Mouse (Mus musculus): ENCODE measurements around the gene Mrpl16. TPM values are rescaled to one million over a fixed set of nuclear protein-coding genes. Genes with fewer than 3 reads are reported as not detected.

Gene Mrpl16
- polyA plus RNA-seq, 1 experiment from 2014 or later, result 48.1 TPM

- no peaks in the 10 kb centered on the region for H3K27me3 ChIP-seq
- ATAC-seq (ENCODE audit: insufficient number of reproducible peaks, insufficient read depth, low FRiP score, low TSS enrichment), result no peak
- H3K4me1 ChIP-seq, result 0 out of 2 replicates have a peak, but pooled peaks cover 5% of the 10 kb centered on the region
- no peak overlapping the region for H3K9ac ChIP-seq
- H3K4me3 ChIP-seq, result no peak overlapping the region
- H3K4me2 ChIP-seq (replicated peaks), result peak overlapping the region; percentile 72
- 88% methylated on average over 5 of the region's 5 CpGs for WGBS
- no peak overlapping the region for H3K27ac ChIP-seq
- peaks cover 9% of the 10 kb centered on the region for H3K36me3 ChIP-seq
- H3K9me3 ChIP-seq, result no peaks in the 10 kb centered on the region
These were observed 802 bp upstream of the Mrpl16 start for GRCm38 (mm10) chr19:11769257-11769920.

DNA sequence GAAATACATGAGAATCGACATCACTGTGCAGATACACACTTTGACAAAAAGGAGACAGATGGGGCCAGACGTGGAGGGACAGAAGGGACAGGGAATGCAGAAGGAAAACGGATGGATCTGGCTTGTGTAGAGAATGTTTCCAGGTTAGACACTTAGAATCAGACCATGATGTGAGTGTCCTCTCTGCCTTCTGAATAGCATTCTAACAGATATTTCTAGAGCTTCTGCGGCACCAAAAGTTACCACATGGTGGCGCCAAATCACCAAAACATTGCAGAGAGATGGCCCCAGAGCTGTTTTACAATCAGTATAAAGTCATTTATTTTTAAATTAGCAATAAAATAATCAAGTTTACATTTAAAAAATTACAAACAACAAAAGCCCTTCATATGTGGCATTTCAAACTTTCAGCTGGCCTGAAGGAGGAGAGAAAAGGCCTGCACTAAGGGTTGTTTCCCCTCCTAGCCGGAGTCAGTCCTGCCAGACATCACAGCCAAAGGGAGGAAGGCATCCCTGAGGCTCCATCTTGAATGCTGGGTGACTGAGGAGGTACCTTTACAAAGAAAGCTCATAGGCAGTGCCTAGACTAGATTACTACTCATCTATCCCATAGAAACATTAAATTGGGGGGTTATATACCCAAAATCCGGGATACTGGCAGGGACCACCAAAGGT lies 7.1 kb downstream of the Mrpl16 start:
- Histone ChIP-seq H3K36me3 (peaks cover 19% of the 10 kb centered on the region), H3K27me3 (no peaks in the 10 kb centered on the region), H3K4me1 (no peaks in the 10 kb centered on the region), H3K4me3 (no peak overlapping the region), H3K9me3 (no peaks in the 10 kb centered on the region), H3K27ac (no peak overlapping the region), H3K4me2 (replicated peaks) (no peak overlapping the region), H3K9ac (no peak overlapping the region)
- no peak for ATAC-seq (ENCODE audit: insufficient number of reproducible peaks, insufficient read depth, low FRiP score, low TSS enrichment)
- 64% methylated on average over 7 of the region's 7 CpGs for WGBS

DNA sequence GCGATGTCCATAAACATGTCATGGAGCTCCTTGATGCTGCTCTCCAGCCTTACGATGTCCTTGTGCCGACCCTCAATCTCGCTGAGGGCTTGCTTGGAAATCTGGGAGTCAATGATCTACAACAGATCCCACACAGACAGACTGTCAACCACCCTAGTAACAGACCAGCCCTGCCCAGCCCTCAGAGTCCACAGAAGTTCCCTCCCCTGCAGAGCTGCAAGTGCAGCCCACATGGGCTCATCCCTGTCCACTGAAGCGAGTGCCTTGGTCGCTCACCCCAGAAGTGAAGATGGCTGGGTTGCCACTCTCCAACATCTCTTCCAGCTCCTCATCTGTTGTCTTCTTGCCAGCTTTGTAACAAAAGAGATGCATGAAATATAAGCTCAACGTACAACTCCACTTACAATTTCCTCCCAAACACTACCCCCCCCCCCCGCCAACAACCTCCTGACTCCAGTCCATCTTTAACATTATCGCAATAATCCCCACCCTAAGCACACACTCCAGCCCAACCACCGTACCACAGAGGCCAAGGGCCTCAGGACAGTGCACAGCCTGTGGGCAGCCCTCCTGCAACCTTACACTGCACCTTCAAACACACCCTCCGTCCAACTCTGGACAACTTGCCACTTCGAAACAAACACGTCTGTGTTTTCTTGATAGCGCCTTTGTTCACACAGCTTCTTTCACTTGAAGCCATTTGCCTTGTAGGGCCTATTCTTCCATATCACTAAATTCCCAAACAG lies 15.4 kb downstream of the Mrpl16 start:
- 91% methylated on average over 14 of the region's 14 CpGs for WGBS
- ATAC-seq (ENCODE audit: insufficient number of reproducible peaks, insufficient read depth, low FRiP score, low TSS enrichment), result no peak
- no peak overlapping the region for H3K4me3 ChIP-seq

DNA sequence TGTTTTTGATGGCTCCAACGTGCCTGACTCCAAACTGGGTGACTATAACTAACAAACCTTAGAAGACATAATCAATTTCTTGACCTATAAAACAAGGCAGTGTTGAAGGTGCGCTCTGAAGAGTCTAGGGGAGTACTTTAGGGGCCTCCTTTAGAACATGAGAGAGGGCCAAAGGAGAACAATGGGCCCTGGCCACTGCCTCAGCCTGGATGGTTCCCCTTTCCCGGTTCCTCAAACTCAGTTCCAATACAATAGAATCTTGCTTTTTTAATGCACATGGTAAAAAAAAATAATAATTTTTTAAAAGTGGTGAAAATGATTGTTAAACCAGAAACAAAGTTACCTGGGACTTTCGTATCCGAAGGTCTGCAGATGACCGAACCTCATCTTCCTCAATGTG lies 17.6 kb downstream of the Mrpl16 start:
- no peak overlapping the region for H3K9ac ChIP-seq
- H3K27ac ChIP-seq, result no peak overlapping the region
- H3K27me3 ChIP-seq, result no peaks in the 10 kb centered on the region
- H3K4me3 ChIP-seq, result no peak overlapping the region
- no peak for ATAC-seq (ENCODE audit: insufficient number of reproducible peaks, insufficient read depth, low FRiP score, low TSS enrichment)
- H3K9me3 ChIP-seq, result no peaks in the 10 kb centered on the region
- 91% methylated on average over 6 of the region's 6 CpGs for WGBS
- H3K4me2 ChIP-seq (replicated peaks), result no peak overlapping the region
- H3K36me3 ChIP-seq, result no peaks in the 10 kb centered on the region
- no peaks in the 10 kb centered on the region for H3K4me1 ChIP-seq

More for the DNA sequence above, 15.4 kb downstream of the Mrpl16 start:
- Histone ChIP-seq H3K9ac (no peak overlapping the region), H3K36me3 (no peaks in the 10 kb centered on the region), H3K4me1 (no peaks in the 10 kb centered on the region), H3K27me3 (no peaks in the 10 kb centered on the region), H3K9me3 (no peaks in the 10 kb centered on the region), H3K27ac (no peak overlapping the region), H3K4me2 (replicated peaks) (no peak overlapping the region)

DNA sequence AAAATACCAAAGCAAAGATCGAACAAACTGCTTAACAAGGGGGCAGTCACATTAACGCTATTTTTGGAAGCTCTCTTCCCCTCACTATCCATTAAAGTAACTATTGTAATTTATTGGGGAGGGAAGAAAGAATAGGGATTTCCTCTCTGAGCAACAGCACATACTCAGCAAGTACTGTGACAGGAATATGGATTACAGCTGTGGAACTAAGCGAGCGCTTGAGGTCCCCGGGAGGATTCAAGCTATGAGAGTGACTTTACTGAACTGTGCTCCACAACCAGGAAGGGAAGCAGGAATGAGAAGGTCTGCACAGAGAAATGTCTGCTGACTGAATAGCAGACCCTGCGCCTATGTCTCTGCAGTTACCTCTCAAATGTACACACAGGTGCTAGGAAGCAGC lies 18.7 kb downstream of the Mrpl16 start:
- Histone ChIP-seq H3K4me1 (no peaks in the 10 kb centered on the region), H3K27ac (no peak overlapping the region), H3K9ac (no peak overlapping the region), H3K9me3 (no peaks in the 10 kb centered on the region), H3K4me3 (no peak overlapping the region), H3K27me3 (no peaks in the 10 kb centered on the region), H3K36me3 (no peaks in the 10 kb centered on the region), H3K4me2 (replicated peaks) (no peak overlapping the region)
- WGBS, result 82% methylated on average over 6 of the region's 6 CpGs
- no peak for ATAC-seq (ENCODE audit: insufficient number of reproducible peaks, insufficient read depth, low FRiP score, low TSS enrichment)

DNA sequence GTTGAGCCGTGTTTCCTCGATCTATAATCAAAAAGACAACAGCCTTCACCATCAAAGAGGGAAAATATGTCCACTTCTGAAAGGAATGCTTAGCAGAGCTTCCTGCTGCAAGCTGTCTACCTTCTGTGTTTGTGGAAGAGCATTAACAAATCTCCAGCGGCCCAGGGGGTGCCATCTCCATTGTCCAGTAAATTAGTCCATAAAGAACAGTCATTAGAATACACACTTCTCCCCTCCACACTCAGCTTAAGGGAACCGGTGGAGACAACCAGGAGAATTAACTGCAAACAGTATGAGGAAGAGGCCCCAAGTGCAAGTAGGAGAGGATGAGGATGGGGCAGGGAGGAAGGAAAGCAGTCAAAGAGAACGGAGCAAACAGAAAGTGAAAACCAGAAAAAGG lies 21.6 kb downstream of the Mrpl16 start:
- no peaks in the 10 kb centered on the region for H3K9me3 ChIP-seq
- H3K36me3 ChIP-seq, result no peaks in the 10 kb centered on the region
- no peak overlapping the region for H3K4me3 ChIP-seq
- no peaks in the 10 kb centered on the region for H3K27me3 ChIP-seq
- H3K4me2 ChIP-seq (replicated peaks), result no peak overlapping the region
- H3K4me1 ChIP-seq, result no peaks in the 10 kb centered on the region
- no peak overlapping the region for H3K9ac ChIP-seq
- WGBS, result 81% methylated on average over 5 of the region's 5 CpGs
- no peak overlapping the region for H3K27ac ChIP-seq
- no peak for ATAC-seq (ENCODE audit: insufficient number of reproducible peaks, insufficient read depth, low FRiP score, low TSS enrichment)

GRCm38 (mm10) chr19:11793741-11794359 lies 23.7 kb downstream of the Mrpl16 start:
- H3K4me3 ChIP-seq, result no peak overlapping the region
- no peaks in the 10 kb centered on the region for H3K4me1 ChIP-seq
- no peak overlapping the region for H3K9ac ChIP-seq
- H3K27ac ChIP-seq, result no peak overlapping the region
- no peaks in the 10 kb centered on the region for H3K36me3 ChIP-seq
- 84% methylated on average over 2 of the region's 2 CpGs for WGBS
- H3K27me3 ChIP-seq, result no peaks in the 10 kb centered on the region
- no peaks in the 10 kb centered on the region for H3K9me3 ChIP-seq
- H3K4me2 ChIP-seq (replicated peaks), result no peak overlapping the region
- ATAC-seq (ENCODE audit: insufficient number of reproducible peaks, insufficient read depth, low FRiP score, low TSS enrichment), result no peak

DNA sequence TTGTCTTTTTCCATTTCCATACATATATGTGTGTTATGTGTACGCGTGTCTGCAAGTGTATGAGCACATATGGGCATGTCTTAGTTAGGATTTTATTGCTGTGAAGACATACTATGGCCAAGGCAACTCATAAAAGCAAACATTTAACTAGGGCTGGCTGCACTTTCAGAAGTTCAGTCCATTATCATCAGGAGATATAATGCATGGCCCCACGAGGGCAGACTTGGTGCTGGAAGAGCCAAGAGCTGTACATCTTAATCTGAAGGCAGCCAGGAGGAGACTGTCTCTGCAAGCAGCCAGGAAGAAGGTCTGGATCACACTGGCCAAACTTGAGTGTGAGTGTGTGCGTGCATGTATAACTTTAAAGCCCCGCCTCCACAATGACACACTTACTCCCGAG lies 24.3 kb downstream of the Mrpl16 start:
- 91% methylated on average over 6 of the region's 6 CpGs for WGBS
- ATAC-seq (ENCODE audit: insufficient number of reproducible peaks, insufficient read depth, low FRiP score, low TSS enrichment), result no peak

GRCm38 (mm10) chr19:11800531-11801315 lies 30.5 kb downstream of the Mrpl16 start:
- Histone ChIP-seq H3K36me3 (no peaks in the 10 kb centered on the region), H3K9me3 (no peaks in the 10 kb centered on the region), H3K27ac (no peak overlapping the region), H3K27me3 (no peaks in the 10 kb centered on the region), H3K9ac (no peak overlapping the region), H3K4me1 (no peaks in the 10 kb centered on the region), H3K4me2 (replicated peaks) (no peak overlapping the region), H3K4me3 (no peak overlapping the region)
- no peak for ATAC-seq (ENCODE audit: insufficient number of reproducible peaks, insufficient read depth, low FRiP score, low TSS enrichment)
- WGBS, result 75% methylated on average over 8 of the region's 8 CpGs

More for the DNA sequence above, 24.3 kb downstream of the Mrpl16 start:
- Histone ChIP-seq H3K36me3 (no peaks in the 10 kb centered on the region), H3K27ac (no peak overlapping the region), H3K4me2 (replicated peaks) (no peak overlapping the region), H3K9ac (no peak overlapping the region), H3K4me1 (no peaks in the 10 kb centered on the region), H3K9me3 (no peaks in the 10 kb centered on the region), H3K4me3 (no peak overlapping the region), H3K27me3 (no peaks in the 10 kb centered on the region)

- Histone ChIP-seq H3K36me3 (no peaks in the 10 kb centered on the region), H3K4me3 (no peak overlapping the region), H3K27ac (no peak overlapping the region), H3K27me3 (no peaks in the 10 kb centered on the region), H3K4me2 (replicated peaks) (no peak overlapping the region), H3K9me3 (no peaks in the 10 kb centered on the region), H3K9ac (no peak overlapping the region), H3K4me1 (no peaks in the 10 kb centered on the region)
- 73% methylated on average over 1 of the region's 1 CpGs for WGBS
- no peak for ATAC-seq (ENCODE audit: insufficient number of reproducible peaks, insufficient read depth, low FRiP score, low TSS enrichment)
These were observed 34.2 kb downstream of the Mrpl16 start for GRCm38 (mm10) chr19:11804423-11804822.

GRCm38 (mm10) chr19:11807251-11807650 lies 37.1 kb downstream of the Mrpl16 start:
- 68% methylated on average over 2 of the region's 2 CpGs for WGBS
- ATAC-seq (ENCODE audit: insufficient number of reproducible peaks, insufficient read depth, low FRiP score, low TSS enrichment), result no peak
- no peaks in the 10 kb centered on the region for H3K36me3 ChIP-seq

More at GRCm38 (mm10) chr19:11807251-11807650, 37.1 kb downstream of the Mrpl16 start:
- Histone ChIP-seq H3K9ac (no peak overlapping the region), H3K4me2 (replicated peaks) (no peak overlapping the region), H3K4me1 (no peaks in the 10 kb centered on the region), H3K27ac (no peak overlapping the region), H3K9me3 (no peaks in the 10 kb centered on the region), H3K27me3 (no peaks in the 10 kb centered on the region), H3K4me3 (no peak overlapping the region)

Measured in embryonic facial prominence, embryonic 12.5 days (tissue).